Comparison of ENCODE assay signal across 9 mouse cellular contexts in the genomic region with DNA sequence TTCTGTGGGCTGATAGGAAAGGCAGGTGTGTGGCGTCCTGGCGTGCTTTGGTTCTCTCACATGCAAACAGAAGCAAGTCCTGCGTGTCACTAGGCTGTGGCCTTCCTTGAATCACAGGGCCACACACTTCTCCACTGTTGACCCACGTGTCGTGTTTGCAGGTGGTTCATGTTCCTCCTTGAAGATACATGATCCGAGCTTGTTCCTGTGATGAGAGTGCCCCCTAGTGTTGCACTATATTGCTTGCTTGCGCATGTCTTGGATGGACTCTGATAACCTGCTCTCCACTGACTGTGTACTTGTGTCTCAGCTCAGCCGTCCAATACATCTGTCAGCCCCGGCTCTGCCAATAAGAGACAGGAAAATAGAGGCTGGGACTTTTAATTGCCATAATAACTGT. TPM values are rescaled to one million over a fixed set of nuclear protein-coding genes. Genes with fewer than 3 reads are reported as not detected.
A peak's percentile ranks its signal among the peaks of the same experiment; 100 is the strongest.
DNase-seq lines count a peak whose midpoint lies in the region; ATAC-seq and TF ChIP-seq lines count a peak whose summit lies in the region.
"Had no signal": no experiment of that assay in that cellular context is flagged by ENCODE, and none has a peak within 500 bp of the region (broad histone marks: within the 10 kb centered on the region; RNA-seq: fewer than 3 reads in every experiment).

No protein-coding gene starts in this region.

- H3K27ac ChIP-seq in kidney, embryonic 14.5 days (ENCODE audit: low read depth, low read length): no peak overlapping the region
- H3K27ac ChIP-seq in midbrain, postnatal 0 days (ENCODE audit: low read depth, low read length): no peak overlapping the region
- no peak overlapping the region for H3K27ac ChIP-seq in stomach, embryonic 14.5 days (ENCODE audit: low read length)

- intact Hi-C loops in left cerebral cortex, postnatal 4 days (cut with DNase I): loop anchor here (5.0 kb wide), 2 partner anchors 132 to 303 kb away; no protein-coding TSS in a partner anchor

- H3K4me3 ChIP-seq in kidney, embryonic 14.5 days (ENCODE audit: low read length): no peak overlapping the region
- no peak overlapping the region for H3K4me3 ChIP-seq in midbrain, postnatal 0 days (ENCODE audit: low read depth, low read length)
- no peak overlapping the region for H3K4me3 ChIP-seq in stomach, embryonic 14.5 days (ENCODE audit: low read depth, low read length)

- no peak; the same call in 1 of the 2 replicates for ATAC-seq in kidney, embryonic 14.5 days (ENCODE audit: low FRiP score, low TSS enrichment)
- peak; percentile 34; the same call in 1 of the 2 replicates for ATAC-seq in midbrain, postnatal 0 days (ENCODE audit: low FRiP score)
- ATAC-seq in stomach, embryonic 14.5 days (ENCODE audit: insufficient number of reproducible peaks, insufficient read depth, low FRiP score, low read depth): peak; percentile 43; the same call in 1 of the 2 replicates

- H3K9me3 ChIP-seq in kidney, embryonic 14.5 days (ENCODE audit: control insufficient read depth, low read length): no peaks in the 10 kb centered on the region
- H3K9me3 ChIP-seq in midbrain, postnatal 0 days (ENCODE audit: low read length): no peaks in the 10 kb centered on the region
- no peaks in the 10 kb centered on the region for H3K9me3 ChIP-seq in stomach, embryonic 14.5 days (ENCODE audit: control insufficient read depth, low read depth, low read length)

- no peak overlapping the region for H3K4me2 ChIP-seq in kidney, embryonic 14.5 days (replicated peaks; ENCODE audit: low read depth, low read length)
- no peak overlapping the region for H3K4me2 ChIP-seq in midbrain, postnatal 0 days (ENCODE audit: low read depth, low read length, poor library complexity, severe bottlenecking)
- no peak overlapping the region for H3K4me2 ChIP-seq in stomach, embryonic 14.5 days (replicated peaks; ENCODE audit: low read depth, low read length)

- WGBS in kidney, embryonic 14.5 days: 35% methylated on average over 9 of the region's 9 CpGs
- WGBS in midbrain, postnatal 0 days: 40% methylated on average over 9 of the region's 9 CpGs
- WGBS in stomach, embryonic 14.5 days: 32% methylated on average over 9 of the region's 9 CpGs

- H3K9ac ChIP-seq in kidney, embryonic 14.5 days (ENCODE audit: low read depth, low read length): no peak overlapping the region
- no peak overlapping the region for H3K9ac ChIP-seq in midbrain, postnatal 0 days (replicated peaks; ENCODE audit: low read length, poor library complexity, severe bottlenecking)
- no peak overlapping the region for H3K9ac ChIP-seq in stomach, embryonic 14.5 days (replicated peaks; ENCODE audit: low read depth, low read length)

- H3K27me3 ChIP-seq in kidney, embryonic 14.5 days (ENCODE audit: control insufficient read depth, insufficient read depth, low read length): no peaks in the 10 kb centered on the region
- no peaks in the 10 kb centered on the region for H3K27me3 ChIP-seq in midbrain, postnatal 0 days (ENCODE audit: insufficient read depth, low read length)
- no peaks in the 10 kb centered on the region for H3K27me3 ChIP-seq in stomach, embryonic 14.5 days (ENCODE audit: control insufficient read depth, insufficient read depth, low read length)

- peaks cover 94% of the 10 kb centered on the region for H3K36me3 ChIP-seq in kidney, embryonic 14.5 days (ENCODE audit: control insufficient read depth, insufficient read depth, low read length)
- H3K36me3 ChIP-seq in midbrain, postnatal 0 days (ENCODE audit: insufficient read depth, low read length): peaks cover 25% of the 10 kb centered on the region
- H3K36me3 ChIP-seq in stomach, embryonic 14.5 days (ENCODE audit: control insufficient read depth, insufficient read depth, low read length): peaks cover 87% of the 10 kb centered on the region

- DNase-seq in kidney, adult 11 months: peak; percentile 82
- DNase-seq in cerebellum, postnatal 14 days: peak; percentile 90 to 91
- peak; percentile 91 for DNase-seq in gastrocnemius, adult 18-20 months (ENCODE audit: low spot score)
- peak; percentile 83 for DNase-seq in kidney, adult 18-20 months
- DNase-seq in left cerebral cortex, postnatal 4 days: peak; percentile 77
- peak; percentile 89 for DNase-seq in midbrain, postnatal 0 days (ENCODE audit: low spot score)

- TF ChIP-seq CTCF in midbrain, postnatal 0 days (IDR thresholded peaks at IDR 0.05): peak; percentile 94

- no peaks in the 10 kb centered on the region for H3K4me1 ChIP-seq in kidney, embryonic 14.5 days (ENCODE audit: control insufficient read depth, insufficient read depth, low read length)
- H3K4me1 ChIP-seq in midbrain, postnatal 0 days (ENCODE audit: insufficient read depth, low read length): no peaks in the 10 kb centered on the region
- H3K4me1 ChIP-seq in stomach, embryonic 14.5 days (ENCODE audit: control insufficient read depth, insufficient read depth, low read length): no peaks in the 10 kb centered on the region

RNA-seq across cellular contexts. Expression of a gene that starts 25.3 kb away (rescaled TPM):
- 0.09 TPM in 1 of 2 replicates, not detected in the other for polyA plus RNA-seq in kidney, embryonic 14.5 days (2014; fragmentation: Nextera tagmentation; extraction: Ambion mirVana)
- total RNA-seq in gastrocnemius, adult 18-20 months (2021): not detected
- not detected for total RNA-seq in left cerebral cortex, postnatal 4 days (2021)
- 0.19 TPM in 1 of 2 replicates, not detected in the other for total RNA-seq in midbrain, postnatal 0 days (2014; rRNA removed)
- 0.07 and 0.20 TPM in 2 replicates for polyA plus RNA-seq in midbrain, postnatal 0 days (2015; fragmentation: Nextera tagmentation; extraction: Ambion mirVana)
- 0.11 and 0.25 TPM in 2 replicates for polyA plus RNA-seq in stomach, embryonic 14.5 days (2014; fragmentation: Nextera tagmentation; extraction: Ambion mirVana)
- polyA plus RNA-seq: G1E had no signal
